Mouse (Mus musculus) hematopoietic stem cell, adult 5-6 weeks (primary cell): ENCODE results near the gene P4hb. TPM values are rescaled to one million over a fixed set of nuclear protein-coding genes. Genes with fewer than 3 reads are reported as not detected.
A peak's percentile ranks its signal among the peaks of the same experiment; 100 is the strongest.

ENCODE experiments used
- ATAC-seq, 2 experiments: fragments of 125-278 bp in 1 of 2; replicated peaks in 1 of 2; 2 replicates each; pipeline ENCODE4 v1.8.0; 2016 to 2017; ENCODE audit warnings: inconsistent platforms in 2 of 2, mild to moderate bottlenecking in 2 of 2, moderate number of reproducible peaks in 2 of 2, low read depth in 1 of 2, moderate TSS enrichment in 1 of 2; ENCODE audit not compliant: low FRiP score in 2 of 2, poor library complexity in 2 of 2, severe bottlenecking in 2 of 2, insufficient read depth in 1 of 2, low TSS enrichment in 1 of 2
- total RNA-seq: library from RNA; stranded (forward); fragments of 172-1452, 232-1000 nt; gene quantifications from 2 replicates; pipeline ENCODE4 v1.2.3, GENCODE M21; 2017

P4hb gene
- total RNA-seq, 1 experiment from 2014 or later = 384 TPM

GRCm38 (mm10) chr11:120550810-120551440 is 22.1 kb downstream of the P4hb start, which contains the start of gene Ppp1r27:
Gene Ppp1r27, minus strand, starts transcription at chr11:120551132.
- ATAC-seq = no peak

GRCm38 (mm10) chr11:120549986-120550809 is 22.9 kb downstream of the P4hb start:
- ATAC-seq = no peak

- ATAC-seq = peak; percentile 55 to 66; a peak in 3 of 4 replicates
Observed at GRCm38 (mm10) chr11:120549168-120549945, 23.7 kb downstream of the P4hb start, which contains the start of gene Mcrip1. Gene Mcrip1, minus strand, starts transcription at chr11:120549727.

GRCm38 (mm10) chr11:120548786-120549167 is 24.3 kb downstream of the P4hb start:
- no peak for ATAC-seq

- ATAC-seq = no peak
Observed at GRCm38 (mm10) chr11:120548214-120548613, 24.8 kb downstream of the P4hb start.

GRCm38 (mm10) chr11:120547469-120547868 is 25.6 kb downstream of the P4hb start:
- peak in 1 of 2 experiments; percentile 42; a peak in 2 of 4 replicates for ATAC-seq

- ATAC-seq = no peak
Observed at GRCm38 (mm10) chr11:120545964-120546363, 27.1 kb downstream of the P4hb start.

- ATAC-seq = no peak
Observed at GRCm38 (mm10) chr11:120542376-120542775, 30.7 kb downstream of the P4hb start.

GRCm38 (mm10) chr11:120541907-120542306 is 31.1 kb downstream of the P4hb start:
- ATAC-seq = no peak

GRCm38 (mm10) chr11:120539285-120540014 is 33.6 kb downstream of the P4hb start:
- no peak for ATAC-seq

GRCm38 (mm10) chr11:120538955-120539284 is 34.1 kb downstream of the P4hb start:
- peak; percentile 69 to 72 for ATAC-seq

GRCm38 (mm10) chr11:120538485-120538884 is 34.6 kb downstream of the P4hb start:
- no peak for ATAC-seq

GRCm38 (mm10) chr11:120535804-120536203 is 37.2 kb downstream of the P4hb start:
- ATAC-seq = no peak

GRCm38 (mm10) chr11:120535145-120535544 is 37.9 kb downstream of the P4hb start:
- no peak for ATAC-seq

- ATAC-seq = no peak
Observed at GRCm38 (mm10) chr11:120534093-120534492, 39.0 kb downstream of the P4hb start.

GRCm38 (mm10) chr11:120531646-120532045 is 41.4 kb downstream of the P4hb start:
- no peak for ATAC-seq
